Mouse (Mus musculus) gastrocnemius, postnatal 10 days (tissue): ENCODE data around the gene Gm2115. TPM values are rescaled to one million over a fixed set of nuclear protein-coding genes. Genes with fewer than 3 reads are reported as not detected.

Experiments used
- DNase-seq: peaks from one replicate; pipeline ENCODE4 v3.0.0; 2021; ENCODE audit warnings: mixed read lengths
- long read RNA-seq, 2 experiments: library from polyadenylated mRNA; stranded (forward); transcript quantifications; one replicate each; pipeline ENCODE4 v2.0.0; 2021
- total RNA-seq, 2 experiments: library from RNA; stranded (reverse); gene quantifications; 2 replicates each; pipeline ENCODE4 v1.2.3; 2021

Gm2115 gene
- total RNA-seq = under 1 TPM; 0.59 to 0.65 TPM
- long read RNA-seq, experiment 1, full-length matches to known transcripts = 1 of 1 reads
- long read RNA-seq, experiment 1, partial matches to known transcripts = 0 of 1 reads
- long read RNA-seq, experiment 1, other reads (novel, unspliced or antisense) = 0 of 1 reads
- long read RNA-seq, experiment 2 = 0 reads

DNA sequence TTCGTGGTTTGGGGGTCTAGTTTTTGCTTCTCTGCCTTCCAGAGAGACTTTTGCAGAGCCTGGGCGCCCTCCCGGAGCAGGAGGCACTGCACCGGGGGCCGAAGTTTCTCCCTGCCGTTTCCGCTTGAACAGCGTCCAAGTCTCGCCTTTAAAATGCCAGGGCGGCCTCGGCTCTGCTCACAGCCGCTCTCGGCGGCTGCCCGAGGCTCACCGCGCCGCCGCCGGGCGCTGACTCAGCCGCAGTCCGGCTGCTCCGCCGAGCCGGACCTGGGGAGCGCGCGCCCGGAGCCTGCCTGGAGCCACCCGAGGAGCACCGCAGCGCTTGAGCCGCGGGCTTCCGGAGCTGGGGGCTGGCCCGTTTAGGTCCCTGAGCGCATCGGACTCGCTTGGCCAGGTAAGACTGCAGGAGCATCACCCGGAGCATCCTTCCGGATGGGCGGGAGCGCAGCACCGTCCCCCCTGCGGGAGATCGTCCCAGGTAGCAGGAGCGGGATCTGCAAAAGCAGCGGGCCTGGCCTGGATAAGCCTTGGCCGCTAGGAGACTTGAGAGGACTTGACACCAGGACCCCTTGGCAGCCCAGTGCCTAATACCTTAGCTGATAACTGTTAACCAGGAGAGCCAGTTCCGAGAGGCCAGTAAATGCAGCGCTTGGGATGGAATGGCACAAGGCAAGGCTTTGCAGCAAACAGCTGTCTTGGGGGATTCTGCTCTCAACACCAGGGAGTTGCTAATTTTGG lies at the start of gene Gm2115:
Gene Gm2115, plus strand, starts transcription at position 159 of the 738 bp plus-strand sequence.
- peak; percentile 34 for DNase-seq

- no peak for DNase-seq
These were observed 45.0 kb upstream of the Gm2115 start for GRCm38 (mm10) chr7:84483447-84484407.

- DNase-seq = no peak
These were observed 42.3 kb upstream of the Gm2115 start for GRCm38 (mm10) chr7:84486485-84486884.

- no peak for DNase-seq
These were observed 25.6 kb upstream of the Gm2115 start for GRCm38 (mm10) chr7:84503163-84503562.

- DNase-seq = no peak
These were observed 10.1 kb upstream of the Gm2115 start for GRCm38 (mm10) chr7:84518533-84519198.

DNA sequence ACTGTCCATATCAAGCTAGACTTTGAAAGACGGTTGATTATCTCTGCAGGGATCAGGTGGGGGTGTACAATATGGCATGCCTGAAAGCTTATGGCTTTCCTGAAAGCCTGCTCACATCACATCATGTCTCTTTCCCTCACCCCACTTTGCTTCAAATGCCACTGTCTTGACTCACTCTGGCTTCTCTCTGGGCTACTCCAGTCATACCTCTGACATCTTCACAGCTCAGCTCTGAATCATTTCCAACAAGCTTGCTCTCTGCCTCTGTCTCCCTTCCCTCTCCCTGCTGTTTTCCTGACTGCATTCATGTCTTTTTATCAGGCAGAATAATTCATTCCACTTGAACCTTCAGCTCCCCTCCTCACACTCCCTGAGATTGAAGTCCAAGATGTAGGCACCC lies 7.4 kb upstream of the Gm2115 start:
- no peak for DNase-seq

GRCm38 (mm10) chr7:84522426-84522825 lies 6.3 kb upstream of the Gm2115 start:
- no peak for DNase-seq

DNA sequence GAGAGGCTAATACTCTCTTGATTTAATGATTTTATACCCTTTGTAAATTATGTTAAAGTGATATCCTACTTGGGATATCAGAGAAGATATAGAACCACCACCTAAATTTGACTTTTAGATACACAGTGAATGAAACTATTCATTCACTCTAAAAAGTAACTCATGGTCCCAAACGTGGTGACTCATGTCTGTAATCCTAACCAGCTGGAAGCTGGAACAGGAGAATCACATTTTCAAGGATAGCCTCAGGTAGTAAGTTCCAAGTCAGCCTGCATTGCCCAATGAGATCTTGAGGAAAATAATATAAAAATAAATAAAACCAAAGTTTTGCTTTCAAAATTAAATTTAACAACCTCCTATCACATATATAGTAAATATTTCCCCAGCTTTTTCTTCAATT lies 2.6 kb upstream of the Gm2115 start:
- no peak for DNase-seq

DNA sequence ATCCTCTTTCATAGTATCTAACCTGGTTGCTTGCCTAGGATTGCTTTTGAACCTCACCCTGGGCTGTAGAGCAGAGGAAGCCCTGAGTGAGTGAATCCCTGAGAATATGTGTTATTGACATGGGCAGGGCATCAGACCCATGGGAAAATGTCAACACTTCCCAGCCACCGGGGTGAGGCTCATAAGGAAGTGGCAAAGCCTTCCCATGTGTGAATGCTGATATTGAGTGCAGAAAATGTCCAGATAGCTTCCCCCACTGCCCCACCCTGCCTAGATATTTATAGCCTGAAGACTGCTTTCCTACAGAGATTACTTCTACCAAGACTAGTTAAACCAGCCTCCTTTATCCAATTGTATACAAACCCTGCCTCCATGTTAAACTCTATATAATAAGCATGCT lies 4.0 kb downstream of the Gm2115 start:
- no peak for DNase-seq

GRCm38 (mm10) chr7:84534632-84535031 lies 5.9 kb downstream of the Gm2115 start:
- DNase-seq = no peak

DNA sequence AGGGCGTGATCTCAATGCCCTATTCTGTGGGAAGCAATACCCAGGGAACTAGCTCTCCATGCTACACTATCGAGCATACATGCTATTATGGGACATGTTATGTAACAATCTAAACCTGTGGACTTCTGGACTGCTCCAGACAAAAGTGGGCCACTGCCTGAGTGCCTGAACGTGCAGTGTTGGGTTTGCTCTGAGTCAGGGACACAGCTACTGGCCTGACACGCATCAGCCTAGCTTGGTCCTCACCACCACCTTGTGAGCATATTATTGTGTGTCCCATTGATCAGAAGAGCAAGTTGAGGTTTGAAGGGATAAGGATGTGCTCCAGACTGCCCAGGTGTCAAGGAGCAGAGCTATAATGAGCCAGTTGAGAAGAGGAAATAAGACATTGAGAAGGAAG lies 16.2 kb downstream of the Gm2115 start:
- no peak for DNase-seq

- no peak for DNase-seq
These were observed 17.9 kb downstream of the Gm2115 start for GRCm38 (mm10) chr7:84546667-84547066.

GRCm38 (mm10) chr7:84551472-84551871 lies 22.7 kb downstream of the Gm2115 start:
- DNase-seq = no peak

GRCm38 (mm10) chr7:84555294-84555693 lies 26.5 kb downstream of the Gm2115 start:
- no peak for DNase-seq

- no peak for DNase-seq
These were observed 28.6 kb downstream of the Gm2115 start for GRCm38 (mm10) chr7:84557332-84557731.

GRCm38 (mm10) chr7:84560500-84560899 lies 31.7 kb downstream of the Gm2115 start:
- no peak for DNase-seq

DNA sequence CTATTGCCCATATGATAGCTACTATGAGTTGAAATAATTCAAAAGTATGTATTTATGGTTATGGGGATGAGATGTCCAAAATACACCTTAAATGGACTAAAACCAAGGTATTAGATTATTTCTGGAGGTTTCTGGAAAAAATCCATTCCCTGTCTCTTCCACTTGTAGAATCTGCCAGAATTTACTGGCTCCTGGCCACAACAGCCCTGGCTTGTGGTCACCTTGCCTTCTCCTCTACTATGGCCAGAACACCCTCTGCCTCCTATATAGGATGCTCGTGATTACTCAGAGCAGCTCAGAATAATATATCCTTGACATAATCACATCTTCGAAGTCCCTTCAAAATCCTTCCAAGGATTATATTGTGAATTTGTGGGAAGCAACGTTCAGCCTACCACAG lies 35.5 kb downstream of the Gm2115 start:
- DNase-seq = no peak

- no peak for DNase-seq
These were observed 37.4 kb downstream of the Gm2115 start for GRCm38 (mm10) chr7:84566200-84566599.

GRCm38 (mm10) chr7:84577034-84577433 lies 48.3 kb downstream of the Gm2115 start:
- no peak for DNase-seq

DNA sequence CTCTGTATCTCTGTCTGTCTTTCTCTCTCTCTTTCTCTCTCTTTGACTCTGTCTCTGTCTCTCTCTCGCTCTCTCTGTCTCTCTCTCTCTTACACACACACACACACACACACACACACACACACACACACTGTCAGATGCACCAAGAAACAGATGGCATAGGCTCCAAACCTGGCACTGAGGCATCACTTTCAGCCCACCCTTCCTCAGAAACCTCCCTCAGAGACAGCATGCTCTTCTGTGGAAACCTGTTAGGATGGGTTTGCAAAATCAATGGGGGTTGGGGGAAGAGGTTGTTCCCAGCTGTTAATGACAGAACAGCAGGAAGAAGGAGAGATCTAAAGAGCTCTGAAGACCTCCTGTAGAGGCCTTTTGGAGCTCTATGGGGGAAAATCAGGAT lies 50.1 kb downstream of the Gm2115 start:
- DNase-seq = no peak

DNA sequence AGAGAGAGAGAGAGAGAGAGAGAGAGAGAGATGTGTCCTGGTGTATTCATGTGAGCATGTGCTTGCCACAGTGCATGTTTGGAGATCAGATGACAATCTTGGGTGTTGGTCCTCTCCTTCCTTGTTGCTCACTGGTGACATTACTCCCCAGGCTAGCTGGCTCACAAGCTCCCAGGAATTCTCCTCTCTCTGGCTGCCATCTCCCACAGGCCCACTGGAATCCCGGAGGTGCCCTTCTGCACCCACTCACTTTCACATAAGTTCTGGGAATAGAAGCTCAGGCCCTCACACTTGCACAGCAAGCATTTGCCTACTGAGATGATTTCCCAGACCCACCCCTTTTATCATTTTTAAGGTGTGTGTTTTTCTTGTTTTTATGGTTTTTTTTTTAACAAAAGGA lies 51.0 kb downstream of the Gm2115 start:
- no peak for DNase-seq

- DNase-seq = no peak
These were observed 56.3 kb downstream of the Gm2115 start for GRCm38 (mm10) chr7:84585086-84585485.
